Mouse (Mus musculus) kidney, adult 2 months (tissue): ENCODE measurements around the gene Cep85l.

Source experiments
- CTCF ChIP-seq: fragments of 200-500 bp; conservative IDR thresholded peaks from 2 replicates; pipeline ENCODE4 v1.5.1; 2011; ENCODE audit warnings: low read depth, mild to moderate bottlenecking, control low read depth, low read length, moderate library complexity, mixed read lengths; ENCODE audit not compliant: insufficient read depth, insufficient read length
- POLR2A ChIP-seq: fragments of 200-500 bp; IDR thresholded peaks from one replicate; pipeline ENCODE4 v1.6.1; 2011; ENCODE audit warnings: low read depth, low read length, control low read depth

GRCm38 (mm10) chr10:53397846-53398539, 18.2 kb upstream of the Cep85l start:
- TF ChIP-seq CTCF (no peak), POLR2A (no peak)
